Mouse (Mus musculus): ENCODE measurements at regions not wholly inside any gene's neighbourhood (a gene's known extent, or its start where the extent isn't known, plus 50 kb on each side); places are given as distances from the start of the nearest gene placed in this dataset.
"Not testable (repeated sequence)": the region's sequence is repeated elsewhere in the genome, so short reads cannot be mapped to it uniquely, and the experiment has no call there.

- Histone ChIP-seq H3K4me1 (no peaks in the 10 kb centered on the region), H3K27me3 (replicated peaks) (no peaks in the 10 kb centered on the region), H3K27ac (no peak overlapping the region), H3K9me3 (no peaks in the 10 kb centered on the region), H3K4me2 (no peak overlapping the region), H3K36me3 (replicated peaks) (no peaks in the 10 kb centered on the region), H3K9ac (no peak overlapping the region), H3K4me3 (no peak overlapping the region)
- 96% methylated on average over 2 of the region's 2 CpGs for WGBS
- ATAC-seq (replicated peaks), result no peak
These were observed 219.0 kb upstream of the Dpp6 start for GRCm38 (mm10) chr5:26597991-26598390.

DNA sequence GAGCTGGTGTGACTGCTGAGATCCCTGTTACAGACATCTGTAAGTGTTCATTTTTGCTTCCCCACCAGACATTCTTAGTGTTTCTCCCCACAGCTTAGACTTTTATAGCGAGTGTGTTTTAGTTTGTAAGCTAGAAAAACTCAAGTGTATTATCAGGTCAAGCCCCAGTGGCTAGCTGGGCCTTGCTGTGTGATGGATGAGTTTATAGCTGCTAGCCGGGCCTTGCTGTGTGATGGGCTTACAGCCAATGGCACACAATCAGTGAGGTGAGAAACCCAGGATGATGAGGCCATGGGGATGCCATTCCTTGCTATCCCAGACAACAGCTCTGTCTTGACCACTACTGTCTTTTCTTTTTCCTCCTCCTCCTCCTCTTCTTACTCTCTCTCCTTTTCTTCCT is 197.7 kb upstream of the Dpp6 start:
- Histone ChIP-seq H3K9me3 (no peaks in the 10 kb centered on the region; the same call in 1 of the 2 replicates), H3K27ac (no peak overlapping the region), H3K4me2 (no peak overlapping the region), H3K36me3 (replicated peaks) (no peaks in the 10 kb centered on the region), H3K4me1 (no peaks in the 10 kb centered on the region), H3K27me3 (replicated peaks) (no peaks in the 10 kb centered on the region), H3K4me3 (no peak overlapping the region), H3K9ac (no peak overlapping the region)
- 71% methylated on average over 2 of the region's 2 CpGs for WGBS
- ATAC-seq (replicated peaks), result no peak

GRCm38 (mm10) chr5:26622116-26622515 is 194.9 kb upstream of the Dpp6 start:
- H3K27me3 ChIP-seq (replicated peaks), result no peaks in the 10 kb centered on the region
- H3K36me3 ChIP-seq (replicated peaks), result no peaks in the 10 kb centered on the region
- ATAC-seq (replicated peaks), result no peak
- H3K4me2 ChIP-seq, result no peak overlapping the region
- H3K4me1 ChIP-seq, result no peaks in the 10 kb centered on the region
- H3K9ac ChIP-seq, result no peak overlapping the region
- H3K4me3 ChIP-seq, result no peak overlapping the region
- H3K27ac ChIP-seq, result no peak overlapping the region
- WGBS, result 59% methylated on average over 2 of the region's 2 CpGs
- H3K9me3 ChIP-seq, result no peaks in the 10 kb centered on the region

DNA sequence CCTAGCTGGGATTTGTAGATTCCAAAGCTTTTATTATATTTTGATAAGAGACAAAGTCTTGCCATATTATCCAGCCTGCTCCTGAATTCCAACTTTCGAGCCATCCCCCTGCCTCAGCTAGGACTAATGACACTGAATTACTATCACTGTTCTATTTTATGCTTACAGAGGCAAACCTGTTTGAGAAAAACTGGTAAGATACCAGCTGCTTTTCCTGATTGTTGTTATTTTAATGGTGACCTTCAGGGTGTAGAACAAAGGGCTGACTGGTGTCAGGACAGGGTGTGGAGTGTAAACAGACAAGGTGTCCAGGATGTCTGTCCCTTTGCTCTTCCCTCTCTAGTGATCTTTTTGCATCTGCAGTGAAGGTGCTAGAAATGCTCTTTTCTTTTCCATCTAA is 145.5 kb upstream of the Dpp6 start:
- 67% methylated on average over 1 of the region's 1 CpGs for WGBS
- H3K4me2 ChIP-seq, result no peak overlapping the region

DNA sequence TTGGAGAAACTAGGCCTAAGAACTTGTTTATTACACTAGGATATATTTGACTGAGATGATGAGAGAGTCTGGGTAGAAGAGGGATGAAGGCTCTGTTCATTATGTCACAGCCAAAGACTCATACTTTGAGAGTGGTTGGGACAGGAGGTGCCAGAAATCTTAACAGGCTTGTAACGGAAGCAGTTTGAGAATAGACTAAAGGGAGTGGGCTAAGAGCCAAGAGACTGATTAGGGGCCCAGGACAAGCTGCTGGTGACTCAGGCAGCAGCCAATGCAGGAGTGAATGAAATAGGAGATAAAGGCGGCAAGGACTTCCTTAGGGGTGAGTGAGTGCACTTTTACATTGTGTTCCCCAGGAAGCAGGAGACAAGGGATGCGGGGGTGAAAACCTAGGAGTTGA is 127.2 kb upstream of the Dpp6 start:
- Histone ChIP-seq H3K9ac (no peak overlapping the region), H3K36me3 (replicated peaks) (no peaks in the 10 kb centered on the region), H3K4me3 (no peak overlapping the region), H3K27me3 (replicated peaks) (no peaks in the 10 kb centered on the region), H3K27ac (no peak overlapping the region), H3K9me3 (no peaks in the 10 kb centered on the region), H3K4me2 (no peak overlapping the region), H3K4me1 (no peaks in the 10 kb centered on the region)
- no peak for ATAC-seq (replicated peaks)
- WGBS, result 41% methylated on average over 3 of the region's 3 CpGs

More for the DNA sequence above, 145.5 kb upstream of the Dpp6 start:
- Histone ChIP-seq H3K9me3 (no peaks in the 10 kb centered on the region), H3K27me3 (replicated peaks) (no peaks in the 10 kb centered on the region), H3K27ac (no peak overlapping the region), H3K4me3 (no peak overlapping the region), H3K36me3 (replicated peaks) (no peaks in the 10 kb centered on the region), H3K9ac (no peak overlapping the region), H3K4me1 (no peaks in the 10 kb centered on the region)
- ATAC-seq (replicated peaks), result no peak

- H3K4me3 ChIP-seq, result no peak overlapping the region
- WGBS, result 96% methylated on average over 1 of the region's 1 CpGs
- H3K36me3 ChIP-seq (replicated peaks), result no peaks in the 10 kb centered on the region
- H3K9ac ChIP-seq, result no peak overlapping the region
- no peak overlapping the region for H3K27ac ChIP-seq
- no peaks in the 10 kb centered on the region for H3K4me1 ChIP-seq
- no peak overlapping the region for H3K4me2 ChIP-seq
- H3K27me3 ChIP-seq (replicated peaks), result no peaks in the 10 kb centered on the region
- no peak for ATAC-seq (replicated peaks)
- H3K9me3 ChIP-seq, result no peaks in the 10 kb centered on the region
These were observed 125.9 kb upstream of the Dpp6 start for GRCm38 (mm10) chr5:26691121-26691520.

GRCm38 (mm10) chr5:26692013-26692412 is 125.0 kb upstream of the Dpp6 start:
- H3K27me3 ChIP-seq (replicated peaks), result no peaks in the 10 kb centered on the region
- no peak for ATAC-seq (replicated peaks)
- H3K9ac ChIP-seq, result no peak overlapping the region
- WGBS, result 25% methylated on average over 5 of the region's 5 CpGs
- H3K4me1 ChIP-seq, result no peaks in the 10 kb centered on the region
- H3K4me2 ChIP-seq, result no peak overlapping the region
- no peak overlapping the region for H3K27ac ChIP-seq
- H3K4me3 ChIP-seq, result no peak overlapping the region
- H3K9me3 ChIP-seq, result no peaks in the 10 kb centered on the region
- H3K36me3 ChIP-seq (replicated peaks), result no peaks in the 10 kb centered on the region

DNA sequence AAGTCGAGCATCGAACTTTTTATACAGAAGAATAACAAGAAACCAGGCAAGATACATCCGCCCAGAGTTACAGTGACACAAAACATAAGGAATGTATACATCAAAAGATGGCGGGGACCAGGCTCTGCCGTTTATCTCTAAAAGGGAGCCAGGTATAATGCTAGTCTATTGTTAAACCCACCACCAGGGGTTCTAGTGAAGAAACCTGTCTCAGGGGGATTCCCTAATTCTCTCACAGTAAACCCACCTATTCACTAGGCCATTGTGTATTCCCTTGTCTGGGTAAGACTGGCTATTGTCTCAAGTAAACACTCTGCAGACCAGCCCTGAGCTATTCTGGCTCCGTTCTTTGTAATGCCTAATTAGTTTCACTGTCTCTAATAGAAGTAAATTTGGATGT is 113.4 kb upstream of the Dpp6 start:
- H3K9me3 ChIP-seq; H3K4me3 ChIP-seq; H3K27me3 ChIP-seq (replicated peaks); H3K27ac ChIP-seq; ATAC-seq (replicated peaks); H3K4me1 ChIP-seq; H3K9ac ChIP-seq; H3K36me3 ChIP-seq (replicated peaks); H3K4me2 ChIP-seq: not testable (repeated sequence)
- WGBS, result 58% methylated on average over 6 of the region's 6 CpGs

DNA sequence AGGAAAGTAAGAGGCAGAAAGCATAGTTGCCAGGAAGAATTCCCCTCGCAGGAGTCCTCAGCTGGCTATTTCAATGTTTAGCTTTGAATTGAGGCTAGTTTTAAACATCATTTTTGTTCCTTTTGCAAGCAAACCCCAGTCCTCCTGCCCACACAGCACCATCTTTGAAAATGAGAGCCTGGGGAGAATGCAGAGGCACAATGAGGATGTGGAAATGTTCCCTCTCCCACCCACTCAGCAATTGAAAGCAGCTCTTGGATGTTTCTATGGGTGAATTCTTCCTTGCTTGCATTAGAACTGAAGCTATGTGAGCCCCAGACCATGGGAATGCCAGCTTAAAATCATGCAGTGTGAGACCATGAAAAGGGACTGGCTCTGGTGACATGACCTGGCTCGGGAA is 109.3 kb upstream of the Dpp6 start:
- Histone ChIP-seq H3K9ac (no peak overlapping the region), H3K4me3 (no peak overlapping the region), H3K9me3 (no peaks in the 10 kb centered on the region), H3K27ac (no peak overlapping the region), H3K4me2 (no peak overlapping the region), H3K27me3 (replicated peaks) (no peaks in the 10 kb centered on the region), H3K4me1 (no peaks in the 10 kb centered on the region), H3K36me3 (replicated peaks) (no peaks in the 10 kb centered on the region)
- WGBS, result 83% methylated on average over 2 of the region's 2 CpGs
- ATAC-seq (replicated peaks), result no peak

GRCm38 (mm10) chr5:26724491-26724890 is 92.5 kb upstream of the Dpp6 start:
- Histone ChIP-seq H3K9ac (no peak overlapping the region), H3K36me3 (replicated peaks) (no peaks in the 10 kb centered on the region), H3K27ac (no peak overlapping the region), H3K27me3 (replicated peaks) (no peaks in the 10 kb centered on the region), H3K4me1 (no peaks in the 10 kb centered on the region), H3K9me3 (no peaks in the 10 kb centered on the region), H3K4me3 (no peak overlapping the region), H3K4me2 (no peak overlapping the region)
- 67% methylated on average over 2 of the region's 2 CpGs for WGBS
- ATAC-seq (replicated peaks), result no peak

GRCm38 (mm10) chr5:26725953-26726352 is 91.0 kb upstream of the Dpp6 start:
- 86% methylated on average over 3 of the region's 3 CpGs for WGBS
- Histone ChIP-seq H3K36me3 (replicated peaks) (no peaks in the 10 kb centered on the region), H3K4me3 (no peak overlapping the region), H3K27ac (no peak overlapping the region), H3K9ac (no peak overlapping the region), H3K27me3 (replicated peaks) (no peaks in the 10 kb centered on the region), H3K9me3 (no peaks in the 10 kb centered on the region), H3K4me1 (no peaks in the 10 kb centered on the region), H3K4me2 (no peak overlapping the region)
- no peak for ATAC-seq (replicated peaks)

GRCm38 (mm10) chr5:26751196-26751595 is 65.8 kb upstream of the Dpp6 start:
- H3K27me3 ChIP-seq (replicated peaks); H3K9ac ChIP-seq; H3K27ac ChIP-seq; H3K4me2 ChIP-seq; ATAC-seq (replicated peaks); H3K4me1 ChIP-seq; H3K36me3 ChIP-seq (replicated peaks); H3K9me3 ChIP-seq; H3K4me3 ChIP-seq: not testable (repeated sequence)
- 72% methylated on average over 6 of the region's 6 CpGs for WGBS

DNA sequence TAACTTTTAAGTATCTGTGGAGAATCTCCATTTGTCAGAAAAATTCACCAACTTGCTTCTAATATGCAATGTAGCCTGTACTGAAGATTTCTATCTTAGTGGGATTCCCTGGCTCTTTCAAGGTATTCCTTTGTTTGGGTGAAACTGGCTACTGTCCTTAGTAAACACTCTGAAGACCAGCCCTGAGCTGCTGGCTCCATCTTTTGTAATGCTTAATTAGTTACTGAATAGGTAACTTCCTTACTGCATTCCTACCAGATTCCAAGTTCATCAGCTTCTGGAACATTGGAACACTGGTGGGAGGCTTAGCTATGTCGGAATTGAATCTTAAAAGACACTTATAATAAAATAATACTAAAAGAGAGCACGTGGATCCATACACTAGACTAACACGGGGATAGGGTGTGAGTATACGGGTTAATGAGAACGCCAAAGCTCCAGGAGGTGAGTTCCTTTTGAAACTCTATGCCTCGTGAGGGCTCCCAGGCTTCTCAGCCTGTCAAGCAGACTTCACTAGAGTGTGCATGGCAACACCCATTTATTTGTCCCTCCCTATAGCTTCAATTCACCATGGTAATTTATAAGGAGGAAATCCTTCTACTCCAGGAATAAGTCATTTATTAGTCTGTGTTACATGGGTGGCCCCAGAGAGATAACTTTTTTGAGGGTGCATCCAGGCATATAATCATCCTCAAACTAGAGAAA is 65.2 kb upstream of the Dpp6 start:
- not testable (repeated sequence) for ATAC-seq (replicated peaks); H3K4me1 ChIP-seq; H3K9ac ChIP-seq; H3K9me3 ChIP-seq; H3K36me3 ChIP-seq (replicated peaks); H3K4me2 ChIP-seq; H3K27ac ChIP-seq; H3K27me3 ChIP-seq (replicated peaks); H3K4me3 ChIP-seq
- 72% methylated on average over 6 of the region's 6 CpGs for WGBS
